Mouse (Mus musculus): ENCODE results near the gene Acot7. TPM values are rescaled to one million over a fixed set of nuclear protein-coding genes. Genes with fewer than 3 reads are reported as not detected.
"Not testable (repeated sequence)": the region's sequence is repeated elsewhere in the genome, so short reads cannot be mapped to it uniquely, and the experiment has no call there.

The Acot7 gene
- polyA plus RNA-seq, 1 experiment: 344 TPM

DNA sequence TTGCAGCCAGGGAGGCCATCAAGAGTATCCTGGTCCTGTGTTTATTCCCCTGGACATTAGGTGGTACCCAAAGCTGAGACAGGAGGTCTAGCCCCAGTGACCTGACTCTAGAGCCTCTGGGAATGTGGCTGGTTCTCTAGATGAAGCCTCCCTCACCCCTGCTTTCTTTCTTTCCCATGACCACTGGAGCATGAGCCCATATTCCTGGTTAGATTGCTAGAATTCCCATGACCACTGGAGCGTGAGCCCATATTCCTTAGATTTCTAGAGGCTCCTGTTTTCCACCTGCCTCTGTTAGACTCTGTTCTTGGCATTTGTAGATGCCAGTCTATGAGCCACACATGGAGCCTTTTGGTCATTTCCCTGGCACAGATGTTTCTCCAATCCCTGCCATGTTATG is 24.5 kb downstream of the Acot7 start:
- DNase-seq (ENCODE audit: extremely low spot score in 1 of 2, low spot score in 1 of 2): no peak

DNA sequence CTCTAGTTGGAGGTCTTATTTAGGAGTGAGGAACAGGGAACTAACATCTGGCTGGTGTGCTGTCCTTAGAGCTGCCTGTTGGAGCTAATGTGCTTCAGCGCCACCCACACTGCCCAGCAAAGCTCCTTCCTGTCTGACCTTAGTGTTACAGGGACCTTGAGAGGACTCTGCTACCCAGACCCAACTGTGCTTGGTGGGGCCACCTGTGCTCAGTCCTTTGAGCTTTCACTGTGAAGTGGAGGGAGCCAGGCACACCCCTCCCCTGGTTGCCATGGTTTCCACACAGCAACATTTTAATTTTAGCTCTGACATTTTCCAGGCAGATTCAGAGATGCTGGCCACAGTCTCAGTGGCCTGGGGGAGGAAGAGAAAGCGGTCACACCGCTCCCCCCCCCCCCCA is 25.0 kb downstream of the Acot7 start:
- peak; percentile 71 to 75 for DNase-seq (ENCODE audit: extremely low spot score in 1 of 2, low spot score in 1 of 2)

GRCm38 (mm10) chr4:152204663-152205062 is 26.7 kb downstream of the Acot7 start:
- DNase-seq (ENCODE audit: extremely low spot score in 1 of 2, low spot score in 1 of 2): no peak

DNA sequence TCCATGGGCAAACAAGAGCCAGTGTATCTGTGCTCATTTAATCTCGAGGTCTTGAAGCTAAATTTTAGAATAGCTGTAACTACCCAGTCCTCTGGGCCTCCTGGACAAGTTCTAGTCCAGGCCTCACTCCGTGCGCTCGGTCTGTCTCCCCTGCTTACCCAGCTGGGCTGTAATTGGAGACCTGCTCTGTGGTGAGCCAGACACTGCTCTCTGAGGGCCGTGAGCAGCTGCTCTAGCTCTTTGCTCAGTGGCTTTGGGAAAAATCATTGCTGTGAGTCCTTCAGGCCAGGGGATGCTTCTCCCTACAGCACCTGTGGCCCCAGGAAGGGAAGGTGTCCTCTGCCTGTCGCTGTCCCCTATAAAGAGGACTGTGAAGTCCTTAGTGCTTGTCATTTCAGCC is 28.3 kb downstream of the Acot7 start:
- DNase-seq (ENCODE audit: extremely low spot score in 1 of 2, low spot score in 1 of 2): no peak

GRCm38 (mm10) chr4:152209623-152210022 is 31.7 kb downstream of the Acot7 start:
- DNase-seq (ENCODE audit: extremely low spot score in 1 of 2, low spot score in 1 of 2): no peak

- no peak for DNase-seq (ENCODE audit: extremely low spot score in 1 of 2, low spot score in 1 of 2)
Observed at GRCm38 (mm10) chr4:152212091-152212505, 34.2 kb downstream of the Acot7 start.

DNA sequence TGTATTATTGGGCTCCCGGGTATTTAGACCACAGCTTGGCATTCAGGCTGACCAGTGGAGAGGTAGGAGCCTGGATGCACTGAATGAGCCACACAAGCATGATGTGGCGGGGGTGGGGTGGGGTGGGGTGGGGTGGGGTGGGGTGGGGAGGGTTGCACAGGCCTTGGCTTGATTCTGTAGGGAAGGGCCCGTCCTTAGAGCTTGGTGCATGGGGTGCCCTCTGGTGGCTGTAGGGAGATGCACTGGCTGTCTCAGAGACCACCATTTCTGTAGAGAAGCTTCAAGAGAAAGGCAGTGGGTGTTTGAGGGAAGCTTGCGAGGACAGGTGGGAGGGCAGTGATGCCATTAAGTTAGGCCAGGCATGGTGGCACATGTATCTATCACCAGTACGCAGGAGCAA is 34.6 kb downstream of the Acot7 start:
- peak in 1 of 2 experiments; percentile 78 for DNase-seq (ENCODE audit: extremely low spot score in 1 of 2, low spot score in 1 of 2)

GRCm38 (mm10) chr4:152212974-152213373 is 35.0 kb downstream of the Acot7 start:
- peak in 1 of 2 experiments; percentile 43 for DNase-seq (ENCODE audit: extremely low spot score in 1 of 2, low spot score in 1 of 2)

- DNase-seq (ENCODE audit: extremely low spot score in 1 of 2, low spot score in 1 of 2): peak; percentile 84 to 99
Observed at GRCm38 (mm10) chr4:152213760-152214480, 36.0 kb downstream of the Acot7 start.

- no peak for DNase-seq (ENCODE audit: extremely low spot score in 1 of 2, low spot score in 1 of 2)
Observed at GRCm38 (mm10) chr4:152214871-152215415, 37.0 kb downstream of the Acot7 start.

- no peak for DNase-seq (ENCODE audit: extremely low spot score in 1 of 2, low spot score in 1 of 2)
Observed at GRCm38 (mm10) chr4:152219591-152219990, 41.7 kb downstream of the Acot7 start.

- no peak for DNase-seq (ENCODE audit: extremely low spot score in 1 of 2, low spot score in 1 of 2)
Observed at GRCm38 (mm10) chr4:152220771-152221410, 43.0 kb downstream of the Acot7 start.

- peak in 1 of 2 experiments; percentile 70 for DNase-seq (ENCODE audit: extremely low spot score in 1 of 2, low spot score in 1 of 2)
Observed at GRCm38 (mm10) chr4:152221411-152221887, 43.5 kb downstream of the Acot7 start.

GRCm38 (mm10) chr4:152222111-152222510 is 44.2 kb downstream of the Acot7 start:
- DNase-seq (ENCODE audit: extremely low spot score in 1 of 2, low spot score in 1 of 2): no peak

- no peak for DNase-seq (ENCODE audit: extremely low spot score in 1 of 2, low spot score in 1 of 2)
Observed at GRCm38 (mm10) chr4:152222513-152222912, 44.6 kb downstream of the Acot7 start.

DNA sequence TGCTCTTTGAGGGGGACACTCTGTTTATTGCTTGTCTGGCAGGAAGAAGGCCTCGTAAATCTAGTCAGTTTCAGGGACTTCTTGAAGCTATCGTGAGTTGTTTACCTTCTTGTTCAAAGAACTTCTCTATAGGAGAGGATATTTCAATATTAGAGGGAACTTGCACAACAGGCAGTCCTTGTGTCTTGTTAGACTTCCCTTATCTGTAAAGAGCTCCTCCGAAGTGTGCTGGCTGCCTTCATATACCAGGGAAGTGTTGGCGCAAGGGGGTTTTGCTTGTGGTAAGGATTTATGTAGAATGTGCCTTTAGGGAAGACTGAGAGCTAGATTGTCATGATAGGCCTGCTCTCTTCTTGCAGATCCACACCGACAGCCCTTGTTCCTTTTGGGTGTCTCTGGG is 46.2 kb downstream of the Acot7 start:
- DNase-seq (ENCODE audit: extremely low spot score in 1 of 2, low spot score in 1 of 2): no peak

DNA sequence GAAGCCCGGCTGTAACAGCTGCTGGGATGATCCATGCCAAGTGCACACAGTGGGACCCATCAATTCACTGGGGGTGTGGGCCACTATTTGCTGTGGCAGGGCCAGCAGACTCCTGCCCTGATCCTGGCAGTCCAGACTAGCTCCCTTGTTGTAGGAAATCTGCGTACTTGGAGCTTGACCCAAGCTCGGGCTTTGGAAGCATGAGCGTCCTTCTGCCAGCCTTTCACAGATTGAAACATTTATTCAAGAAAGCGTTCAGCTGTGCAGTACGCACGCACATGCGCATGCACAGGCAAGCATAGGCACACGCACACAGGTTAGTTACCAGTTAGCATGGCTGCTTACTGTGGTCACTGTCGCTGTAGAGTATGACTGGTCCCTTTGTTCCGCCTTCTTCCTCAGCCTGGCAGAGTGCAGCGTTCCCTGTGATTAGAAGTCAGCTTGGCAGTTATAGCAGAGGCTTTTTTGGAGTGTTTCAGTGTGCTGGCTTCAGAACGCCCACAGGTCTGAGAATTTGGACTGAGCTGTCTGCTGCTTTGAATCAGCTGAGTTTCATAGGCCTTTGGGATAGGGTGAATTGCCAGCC is 49.1 kb downstream of the Acot7 start:
- DNase-seq (ENCODE audit: extremely low spot score in 1 of 2, low spot score in 1 of 2): peak; percentile 84 to 86

GRCm38 (mm10) chr4:152227749-152228527 is 50.0 kb downstream of the Acot7 start:
- DNase-seq (ENCODE audit: extremely low spot score in 1 of 2, low spot score in 1 of 2): no peak

GRCm38 (mm10) chr4:152230331-152230730 is 52.4 kb downstream of the Acot7 start:
- not testable (repeated sequence) for DNase-seq (ENCODE audit: extremely low spot score in 1 of 2, low spot score in 1 of 2)

DNA sequence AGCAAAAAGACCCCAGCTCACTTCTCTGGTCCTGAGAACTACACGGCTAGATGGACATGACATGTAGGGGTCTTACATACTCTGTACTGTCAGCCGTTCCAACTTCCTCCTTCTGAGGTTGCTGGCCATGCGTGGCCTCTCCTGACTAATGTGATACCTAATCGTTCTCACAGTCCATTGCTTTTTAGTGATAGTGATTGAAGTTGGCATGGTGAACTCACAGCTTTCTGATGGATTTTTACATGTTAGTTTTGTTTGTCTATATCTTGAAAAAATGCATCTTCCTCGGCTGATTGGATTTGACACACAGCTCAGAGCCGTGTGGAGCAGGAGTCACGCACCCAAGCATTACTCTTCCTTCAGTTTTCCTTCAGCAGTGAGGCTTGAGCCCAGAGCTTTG is 53.4 kb downstream of the Acot7 start:
- no peak for DNase-seq (ENCODE audit: extremely low spot score in 1 of 2, low spot score in 1 of 2)
